8 mouse cellular contexts compared by ENCODE assay signal in the genomic region with DNA sequence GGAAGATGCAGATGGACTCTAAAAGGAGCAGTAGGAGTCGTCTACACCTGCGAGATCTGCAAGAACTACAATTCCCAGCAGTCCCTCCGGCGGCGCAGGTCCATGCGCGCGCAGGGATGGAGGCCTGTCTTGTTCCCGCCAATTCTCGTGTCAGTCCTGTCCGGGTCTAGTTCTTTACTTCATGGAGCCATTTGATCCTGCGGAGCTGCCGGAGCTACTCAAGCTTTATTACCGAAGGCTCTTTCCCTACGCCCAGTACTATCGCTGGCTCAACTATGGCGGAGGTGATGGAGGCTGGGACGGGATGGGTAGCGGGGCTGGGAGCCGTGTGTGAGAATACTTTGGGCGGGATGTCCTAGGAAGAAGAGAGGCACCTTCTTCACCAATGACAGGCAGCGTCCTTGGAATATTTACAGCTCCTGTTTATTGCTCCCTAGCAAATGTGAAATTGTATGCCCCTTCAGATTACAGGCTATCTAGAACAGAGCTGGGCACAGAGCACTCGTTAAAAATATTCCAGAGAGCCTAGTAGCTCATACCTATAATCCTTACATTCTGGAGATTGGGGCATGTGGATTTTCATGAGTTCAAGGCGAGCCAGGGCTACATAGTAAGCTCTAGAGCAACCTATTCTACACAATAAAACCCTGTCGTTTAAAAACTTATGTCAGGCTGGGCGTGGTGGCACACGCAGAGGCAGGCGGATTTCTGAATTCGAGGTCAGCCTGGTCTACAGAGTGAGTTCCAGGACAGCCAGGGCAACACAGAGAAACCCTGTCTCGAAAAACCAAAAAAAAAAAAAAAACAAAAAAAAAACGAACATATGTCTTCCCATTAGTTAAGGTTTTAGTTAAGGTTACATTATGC. TPM values are rescaled to one million over a fixed set of nuclear protein-coding genes. Genes with fewer than 3 reads are reported as not detected.
DNase-seq lines count a peak whose midpoint lies in the region; ATAC-seq and TF ChIP-seq lines count a peak whose summit lies in the region.

A gene (plus strand): TSS at position 101 of the 867 bp plus-strand sequence.

- no peaks in the 10 kb centered on the region for H3K4me1 ChIP-seq in bone marrow macrophage, adult 2 months (ENCODE audit: control insufficient read depth, insufficient read depth, low read length)
- H3K4me1 ChIP-seq in embryonic facial prominence, embryonic 15.5 days, result 0 out of 2 replicates have a peak, but pooled peaks cover 4% of the 10 kb centered on the region
- 0 out of 2 replicates have a peak, but pooled peaks cover 3% of the 10 kb centered on the region for H3K4me1 ChIP-seq in heart, embryonic 10.5 days
- no peaks in the 10 kb centered on the region for H3K4me1 ChIP-seq in kidney, embryonic 15.5 days
- H3K4me1 ChIP-seq in liver, embryonic 11.5 days (replicated peaks; ENCODE audit: control insufficient read depth, insufficient read depth, low read length), result no peaks in the 10 kb centered on the region

- TF ChIP-seq POLR2A in bone marrow macrophage, adult 2 months (IDR thresholded peaks at IDR 0.05; ENCODE audit: borderline replicate concordance, low read depth, low read length), result no peak
- peak; percentile 40 for TF ChIP-seq POLR2A in myocyte (IDR thresholded peaks at IDR 0.05; ENCODE audit: insufficient read length, low read depth)

- H3K4me2 ChIP-seq in embryonic facial prominence, embryonic 15.5 days (replicated peaks), result peak within 1 kb of the TSS; percentile 53
- H3K4me2 ChIP-seq in kidney, embryonic 15.5 days, result peak within 1 kb of the TSS; percentile 78
- H3K4me2 ChIP-seq in liver, embryonic 11.5 days, result peak within 1 kb of the TSS; percentile 61
- peak within 1 kb of the TSS; percentile 81 for H3K4me2 ChIP-seq in myocyte (ENCODE audit: low read depth)

- peak; percentile 96 for DNase-seq in heart, embryonic 10.5 days (ENCODE audit: low spot score)
- DNase-seq in liver, embryonic 11.5 days (ENCODE audit: low spot score), result peak; percentile 89
- DNase-seq in spleen, postnatal 4 days (ENCODE audit: low spot score in 2 of 2), result peak; percentile 85 to 90

- H3K27me3 ChIP-seq in C2C12 (ENCODE audit: control insufficient read depth, insufficient read depth, insufficient read length) (no peaks in the 10 kb centered on the region), myocyte (ENCODE audit: control insufficient read depth, insufficient read depth, insufficient read length) (no peaks in the 10 kb centered on the region)
- H3K27me3 ChIP-seq in embryonic facial prominence, embryonic 15.5 days, result no peaks in the 10 kb centered on the region
- no peaks in the 10 kb centered on the region for H3K27me3 ChIP-seq in heart, embryonic 10.5 days (ENCODE audit: insufficient read depth, poor library complexity, severe bottlenecking)
- no peaks in the 10 kb centered on the region for H3K27me3 ChIP-seq in kidney, embryonic 15.5 days
- no peaks in the 10 kb centered on the region for H3K27me3 ChIP-seq in liver, embryonic 11.5 days (replicated peaks; ENCODE audit: control insufficient read depth, insufficient read depth, low read length)

- H3K4me3 ChIP-seq in C2C12 (ENCODE audit: insufficient read depth, poor library complexity, severe bottlenecking) (peak within 1 kb of the TSS; percentile 51), myocyte (peak within 1 kb of the TSS; percentile 33)
- H3K4me3 ChIP-seq in bone marrow macrophage, adult 2 months (ENCODE audit: insufficient read depth, low read length), result peak within 1 kb of the TSS; percentile 81
- H3K4me3 ChIP-seq in embryonic facial prominence, embryonic 15.5 days (replicated peaks), result peak within 1 kb of the TSS; percentile 64
- peak within 1 kb of the TSS; percentile 79 for H3K4me3 ChIP-seq in heart, embryonic 10.5 days
- peak within 1 kb of the TSS; percentile 79 for H3K4me3 ChIP-seq in kidney, embryonic 15.5 days (replicated peaks)
- peak within 1 kb of the TSS; percentile 66 for H3K4me3 ChIP-seq in liver, embryonic 11.5 days (ENCODE audit: low read depth, low read length)

- peaks cover 9% of the 10 kb centered on the region for H3K79me3 ChIP-seq in C2C12 (ENCODE audit: low read depth)

- H3K9me3 ChIP-seq in embryonic facial prominence, embryonic 15.5 days (replicated peaks), result no peaks in the 10 kb centered on the region
- no peaks in the 10 kb centered on the region for H3K9me3 ChIP-seq in heart, embryonic 10.5 days
- no peaks in the 10 kb centered on the region for H3K9me3 ChIP-seq in kidney, embryonic 15.5 days (replicated peaks)
- no peaks in the 10 kb centered on the region for H3K9me3 ChIP-seq in liver, embryonic 11.5 days (ENCODE audit: control insufficient read depth, low read length)

- peak; percentile 71 for ATAC-seq in embryonic facial prominence, embryonic 15.5 days (ENCODE audit: insufficient number of reproducible peaks, low FRiP score, low TSS enrichment, low read depth)
- ATAC-seq in kidney, embryonic 15.5 days (replicated peaks; ENCODE audit: low FRiP score), result peak; percentile 96
- ATAC-seq in liver, embryonic 11.5 days (replicated peaks; ENCODE audit: low FRiP score), result peak; percentile 94

- H3K36me3 ChIP-seq in C2C12 (ENCODE audit: control insufficient read depth, insufficient read depth) (peaks cover 23% of the 10 kb centered on the region), myocyte (ENCODE audit: control insufficient read depth, insufficient read depth) (no peaks in the 10 kb centered on the region)
- peaks cover 6% of the 10 kb centered on the region for H3K36me3 ChIP-seq in embryonic facial prominence, embryonic 15.5 days
- H3K36me3 ChIP-seq in heart, embryonic 10.5 days, result peaks cover 19% of the 10 kb centered on the region
- peaks cover 24% of the 10 kb centered on the region for H3K36me3 ChIP-seq in kidney, embryonic 15.5 days
- peaks cover 14% of the 10 kb centered on the region for H3K36me3 ChIP-seq in liver, embryonic 11.5 days (ENCODE audit: control insufficient read depth, insufficient read depth, low read length)

- 3% methylated on average over 31 of the region's 31 CpGs for WGBS in embryonic facial prominence, embryonic 15.5 days
- 6% methylated on average over 31 of the region's 31 CpGs for WGBS in heart, embryonic 10.5 days
- 4% methylated on average over 31 of the region's 31 CpGs for WGBS in kidney, embryonic 15.5 days
- 4% methylated on average over 31 of the region's 31 CpGs for WGBS in liver, embryonic 11.5 days

- TF ChIP-seq CTCF in C2C12 (IDR thresholded peaks at IDR 0.05; ENCODE audit: control insufficient read depth, insufficient read depth, insufficient read length), result no peak
- no peak for TF ChIP-seq CTCF in bone marrow macrophage, adult 2 months (IDR thresholded peaks at IDR 0.05; ENCODE audit: low read depth, low read length)

- peak within 1 kb of the TSS; percentile 53 for H3K9ac ChIP-seq in embryonic facial prominence, embryonic 15.5 days
- peak within 1 kb of the TSS; percentile 69 for H3K9ac ChIP-seq in kidney, embryonic 15.5 days
- peak within 1 kb of the TSS; percentile 67 for H3K9ac ChIP-seq in liver, embryonic 11.5 days (ENCODE audit: low read depth, low read length)

- H3ac ChIP-seq in C2C12 (ENCODE audit: control insufficient read depth, insufficient read length, low read depth), result peak within 1 kb of the TSS; percentile 84
- H3ac ChIP-seq in myocyte (ENCODE audit: control insufficient read depth, insufficient read length), result no peak within 1 kb of the TSS

- H3K79me2 ChIP-seq in C2C12 (ENCODE audit: control insufficient read depth, insufficient read depth) (peaks cover 21% of the 10 kb centered on the region), myocyte (ENCODE audit: control insufficient read depth, insufficient read depth) (peaks cover 5% of the 10 kb centered on the region)

- no peak within 1 kb of the TSS for H3K27ac ChIP-seq in bone marrow macrophage, adult 2 months (ENCODE audit: insufficient read depth, low read depth, low read length)
- peak within 1 kb of the TSS; percentile 76 for H3K27ac ChIP-seq in embryonic facial prominence, embryonic 15.5 days (replicated peaks)
- H3K27ac ChIP-seq in heart, embryonic 10.5 days, result peak within 1 kb of the TSS; percentile 88
- H3K27ac ChIP-seq in kidney, embryonic 15.5 days, result peak within 1 kb of the TSS; percentile 89
- H3K27ac ChIP-seq in liver, embryonic 11.5 days (ENCODE audit: low read depth, low read length), result peak within 1 kb of the TSS; percentile 8; the same call in 1 of the 2 replicates

TF ChIP-seq in C2C12, 6 proteins besides CTCF, POLR2A, EP300 and RAD21:
- no peak for TF ChIP-seq MYOG (IDR thresholded peaks at IDR 0.05; ENCODE audit: control insufficient read depth, extremely low read depth, insufficient read length)
- peak; percentile 78 for TF ChIP-seq MAX (IDR thresholded peaks at IDR 0.05)
- TF ChIP-seq USF1 (IDR thresholded peaks at IDR 0.05; ENCODE audit: low read depth), result no peak
- no peak for TF ChIP-seq CEBPB (IDR thresholded peaks at IDR 0.05; ENCODE audit: low read depth)

TF ChIP-seq in myocyte, 11 proteins besides CTCF, POLR2A, EP300 and RAD21:
- no peak for TF ChIP-seq USF1 (IDR thresholded peaks at IDR 0.05; ENCODE audit: low read depth)
- no peak for TF ChIP-seq REST (IDR thresholded peaks at IDR 0.05; ENCODE audit: insufficient read depth, insufficient read length)
- TF ChIP-seq MYOD1 (IDR thresholded peaks at IDR 0.05; ENCODE audit: control insufficient read depth in 1 of 3, insufficient read length in 2 of 3, low read depth in 2 of 3), result no peak
- no peak for TF ChIP-seq CEBPB (IDR thresholded peaks at IDR 0.05; ENCODE audit: insufficient read depth, poor library complexity, severe bottlenecking)
- TF ChIP-seq POLR2AphosphoS2 (IDR thresholded peaks at IDR 0.05; ENCODE audit: insufficient read length, low read depth), result no peak
- TF ChIP-seq E2F4 (IDR thresholded peaks at IDR 0.05; ENCODE audit: insufficient read depth), result peak; percentile 66
- peak; percentile 24 for TF ChIP-seq SRF (IDR thresholded peaks at IDR 0.05; ENCODE audit: control insufficient read depth, insufficient read length, low read depth)
- TF ChIP-seq MYOG (IDR thresholded peaks at IDR 0.05; ENCODE audit: control insufficient read depth in 1 of 3, insufficient read depth in 1 of 3, insufficient read length in 2 of 3, low read depth in 2 of 3), result no peak

RNA-seq across cellular contexts. Expression of the gene that starts here (rescaled TPM):
- 27.8 TPM for polyA plus RNA-seq in C2C12 (2012; fragmentation: generic; extraction: Trizol)
- 14.3 and 18.6 TPM in 2 replicates for polyA plus RNA-seq in bone marrow macrophage, adult 2 months (2012; ENCODE audit: insufficient read depth, insufficient read length, missing spikeins)
- polyA plus RNA-seq in embryonic facial prominence, embryonic 15.5 days (2015; fragmentation: Nextera tagmentation; extraction: Ambion mirVana), result 65.6 and 68.6 TPM in 2 replicates
- 66.7 and 80.5 TPM in 2 replicates for polyA plus RNA-seq in heart, embryonic 10.5 days (2016; fragmentation: Nextera tagmentation; extraction: Ambion mirVana)
- polyA plus RNA-seq in kidney, embryonic 15.5 days (2015; fragmentation: Nextera tagmentation; extraction: Ambion mirVana), result 84.9 and 92.8 TPM in 2 replicates
- 106 and 112 TPM in 2 replicates for polyA plus RNA-seq in liver, embryonic 11.5 days (2014; fragmentation: Nextera tagmentation; extraction: Ambion mirVana)
- polyA plus RNA-seq in myocyte (2012; fragmentation: generic; extraction: Trizol), result 9.1 TPM
